Mouse (Mus musculus): Measurements from ENCODE around the gene Syn3.

GRCm38 (mm10) chr10:86485971-86486370 is 12.7 kb downstream of the Syn3 start:
- TF ChIP-seq CTCF (IDR thresholded peaks at IDR 0.05; ENCODE audit: low read depth, low read length) (no peak), EP300 (IDR thresholded peaks at IDR 0.05; ENCODE audit: insufficient read depth, low read depth, low read length) (no peak), POLR2A (IDR thresholded peaks at IDR 0.05; ENCODE audit: insufficient read depth, low read length) (no peak)

Data from ES-Bruce4 (cell line).